In the genomic region with DNA sequence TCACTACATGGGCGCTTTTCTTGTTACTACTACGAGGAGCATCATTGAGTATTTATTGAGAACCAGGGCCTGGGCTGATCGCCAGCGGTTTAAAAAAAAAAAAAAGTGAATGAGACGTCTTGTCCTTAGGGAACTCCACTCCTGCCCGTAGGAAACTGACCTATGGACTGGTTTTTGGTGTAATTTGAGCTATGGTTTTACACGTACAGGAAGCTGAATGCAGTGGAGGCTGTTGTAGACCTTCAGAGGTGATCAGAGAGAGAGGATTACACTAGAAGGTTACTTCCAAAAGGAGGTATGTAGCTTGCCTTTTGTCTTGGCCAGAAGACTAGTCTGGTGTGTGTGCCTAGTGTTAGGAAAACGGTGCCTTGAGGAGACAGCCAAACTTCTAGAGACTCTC, we compare ENCODE assay signal across 7 mouse cellular contexts. TPM values are rescaled to one million over a fixed set of nuclear protein-coding genes. Genes with fewer than 3 reads are reported as not detected.
DNase-seq lines count a peak whose midpoint lies in the region; ATAC-seq and TF ChIP-seq lines count a peak whose summit lies in the region.

No protein-coding gene starts in this region.

- H3K36me3 ChIP-seq in embryonic facial prominence, embryonic 15.5 days: no peaks in the 10 kb centered on the region
- H3K36me3 ChIP-seq in hindbrain, embryonic 16.5 days (ENCODE audit: control insufficient read depth, insufficient read depth, low read length): no peaks in the 10 kb centered on the region
- 0 out of 2 replicates have a peak, but pooled peaks cover 4% of the 10 kb centered on the region for H3K36me3 ChIP-seq in liver, embryonic 15.5 days (replicated peaks)

- H3K4me3 ChIP-seq in embryonic facial prominence, embryonic 15.5 days (replicated peaks): peak overlapping the region; percentile 92
- H3K4me3 ChIP-seq in hindbrain, embryonic 16.5 days (ENCODE audit: low read length): peak overlapping the region; percentile 81
- peak overlapping the region; percentile 96 for H3K4me3 ChIP-seq in liver, embryonic 15.5 days (replicated peaks)
- H3K4me3 ChIP-seq in olfactory bulb, adult 2 months (ENCODE audit: insufficient read depth, low read depth, low read length): peak overlapping the region; percentile 82

- no peaks in the 10 kb centered on the region for H3K27me3 ChIP-seq in embryonic facial prominence, embryonic 15.5 days
- H3K27me3 ChIP-seq in hindbrain, embryonic 16.5 days (replicated peaks; ENCODE audit: control insufficient read depth, insufficient read depth, low read length): no peaks in the 10 kb centered on the region
- H3K27me3 ChIP-seq in liver, embryonic 15.5 days: no peaks in the 10 kb centered on the region

- H3K27ac ChIP-seq in embryonic facial prominence, embryonic 15.5 days (replicated peaks): peak overlapping the region; percentile 51; the same call in 1 of the 2 replicates
- H3K27ac ChIP-seq in hindbrain, embryonic 16.5 days (ENCODE audit: low read depth, low read length): peak overlapping the region; percentile 81
- H3K27ac ChIP-seq in liver, embryonic 15.5 days (replicated peaks): peak overlapping the region; percentile 85
- peak overlapping the region; percentile 82 for H3K27ac ChIP-seq in olfactory bulb, adult 2 months (ENCODE audit: insufficient read depth, low read depth, low read length)

- no peak for TF ChIP-seq POLR2A in olfactory bulb, adult 2 months (IDR thresholded peaks at IDR 0.05; ENCODE audit: insufficient read depth, low read depth, low read length)

- WGBS in embryonic facial prominence, embryonic 15.5 days: under 1% methylated on average over 8 of the region's 8 CpGs
- 2% methylated on average over 8 of the region's 8 CpGs for WGBS in hindbrain, embryonic 16.5 days
- 2% methylated on average over 8 of the region's 8 CpGs for WGBS in liver, embryonic 15.5 days (ENCODE audit: insufficient replicate concordance)
- WGBS in olfactory bulb, adult 2 months: 1% methylated on average over 8 of the region's 8 CpGs

- peak; percentile 6 for ATAC-seq in CD4-positive, CD25-positive, alpha-beta regulatory T cell, adult 4 months
- ATAC-seq in embryonic facial prominence, embryonic 15.5 days (ENCODE audit: insufficient number of reproducible peaks, low FRiP score, low TSS enrichment, low read depth): no peak
- no peak for ATAC-seq in hindbrain, embryonic 16.5 days
- ATAC-seq in liver, embryonic 15.5 days (ENCODE audit: insufficient read depth): peak; percentile 35

- no peaks in the 10 kb centered on the region for H3K9me3 ChIP-seq in embryonic facial prominence, embryonic 15.5 days (replicated peaks)
- H3K9me3 ChIP-seq in hindbrain, embryonic 16.5 days (ENCODE audit: control insufficient read depth, low read length): no peaks in the 10 kb centered on the region
- H3K9me3 ChIP-seq in liver, embryonic 15.5 days (replicated peaks): no peaks in the 10 kb centered on the region

- peak overlapping the region; percentile 66; the same call in 1 of the 2 replicates for H3K9ac ChIP-seq in embryonic facial prominence, embryonic 15.5 days
- H3K9ac ChIP-seq in hindbrain, embryonic 16.5 days (ENCODE audit: low read depth, low read length): peak overlapping the region; percentile 81
- H3K9ac ChIP-seq in liver, embryonic 15.5 days: peak overlapping the region; percentile 89

- TF ChIP-seq CTCF in olfactory bulb, adult 2 months (IDR thresholded peaks at IDR 0.05; ENCODE audit: insufficient read depth, low read depth, low read length): no peak

- H3K4me1 ChIP-seq in embryonic facial prominence, embryonic 15.5 days: peaks cover 16% of the 10 kb centered on the region; the same call in 1 of the 2 replicates
- peaks cover 11% of the 10 kb centered on the region for H3K4me1 ChIP-seq in hindbrain, embryonic 16.5 days (ENCODE audit: control insufficient read depth, insufficient read depth, low read depth, low read length)
- peaks cover 47% of the 10 kb centered on the region for H3K4me1 ChIP-seq in liver, embryonic 15.5 days (replicated peaks)
- H3K4me1 ChIP-seq in olfactory bulb, adult 2 months (ENCODE audit: control insufficient read depth, insufficient read depth, low read length): peaks cover 27% of the 10 kb centered on the region

- H3K4me2 ChIP-seq in embryonic facial prominence, embryonic 15.5 days (replicated peaks): peak overlapping the region; percentile 69
- peak overlapping the region; percentile 72 for H3K4me2 ChIP-seq in hindbrain, embryonic 16.5 days (ENCODE audit: low read length)
- H3K4me2 ChIP-seq in liver, embryonic 15.5 days: peak overlapping the region; percentile 88

- peak; percentile 41 for DNase-seq in 3134 (ENCODE audit: extremely low read depth, insufficient read length, low spot score)
- no peak for DNase-seq in left cerebral cortex, adult 18-20 months (ENCODE audit: low spot score in 2 of 2)

RNA-seq across cellular contexts. Expression of a gene that starts 0.8 kb away (rescaled TPM):
- 1 to 10 TPM; 1.5 to 9.0 TPM for polyA plus RNA-seq in CD4-positive, CD25-positive, alpha-beta regulatory T cell, adult 4 months (2017; shearing (Covaris generic))
- polyA plus RNA-seq in embryonic facial prominence, embryonic 15.5 days (2015; fragmentation: Nextera tagmentation; extraction: Ambion mirVana): 152 and 155 TPM in 2 replicates
- 126 and 127 TPM in 2 replicates for polyA plus RNA-seq in hindbrain, embryonic 16.5 days (2015; fragmentation: Nextera tagmentation; extraction: Ambion mirVana)
- polyA plus RNA-seq in liver, embryonic 15.5 days (2015; fragmentation: Nextera tagmentation; extraction: Ambion mirVana): 93.3 and 95.5 TPM in 2 replicates
- polyA plus RNA-seq in olfactory bulb, adult 2 months (2012; ENCODE audit: insufficient read depth, insufficient read length, low replicate concordance, missing spikeins): not detected in 2 replicates
- 100 to 1,000 TPM; 130 to 132 TPM for total RNA-seq in left cerebral cortex, adult 18-20 months (2021)

RNA-seq across cellular contexts. Expression of a gene that starts 14.0 kb away (rescaled TPM):
- 100 to 1,000 TPM; 131 to 203 TPM for polyA plus RNA-seq in CD4-positive, CD25-positive, alpha-beta regulatory T cell, adult 4 months (2017; shearing (Covaris generic))
- 39.4 and 40.8 TPM in 2 replicates for polyA plus RNA-seq in embryonic facial prominence, embryonic 15.5 days (2015; fragmentation: Nextera tagmentation; extraction: Ambion mirVana)
- 38.6 and 41.2 TPM in 2 replicates for polyA plus RNA-seq in hindbrain, embryonic 16.5 days (2015; fragmentation: Nextera tagmentation; extraction: Ambion mirVana)
- 126 and 129 TPM in 2 replicates for polyA plus RNA-seq in liver, embryonic 15.5 days (2015; fragmentation: Nextera tagmentation; extraction: Ambion mirVana)
- 82.6 TPM in 1 of 2 replicates, not detected in the other for polyA plus RNA-seq in olfactory bulb, adult 2 months (2012; ENCODE audit: insufficient read depth, insufficient read length, low replicate concordance, missing spikeins)
- total RNA-seq in left cerebral cortex, adult 18-20 months (2021): 100 to 1,000 TPM; 223 to 236 TPM

RNA-seq across cellular contexts. Expression of a gene that starts 56.8 kb away (rescaled TPM):
- polyA plus RNA-seq in CD4-positive, CD25-positive, alpha-beta regulatory T cell, adult 4 months (2017; shearing (Covaris generic)): 10 to 100 TPM; 43.3 to 74.1 TPM
- 36.1 and 39.1 TPM in 2 replicates for polyA plus RNA-seq in embryonic facial prominence, embryonic 15.5 days (2015; fragmentation: Nextera tagmentation; extraction: Ambion mirVana)
- polyA plus RNA-seq in hindbrain, embryonic 16.5 days (2015; fragmentation: Nextera tagmentation; extraction: Ambion mirVana): 37.6 and 43.2 TPM in 2 replicates
- 8.5 and 10.4 TPM in 2 replicates for polyA plus RNA-seq in liver, embryonic 15.5 days (2015; fragmentation: Nextera tagmentation; extraction: Ambion mirVana)
- not detected in 2 replicates for polyA plus RNA-seq in olfactory bulb, adult 2 months (2012; ENCODE audit: insufficient read depth, insufficient read length, low replicate concordance, missing spikeins)
- 10 to 100 TPM; 66.3 to 68.8 TPM for total RNA-seq in left cerebral cortex, adult 18-20 months (2021)

Comparison
In these comparisons a context has a peak if more than half of its experiments do, and no peak if none do; other contexts are left out.
1. ATAC-seq: peak in CD4-positive, CD25-positive, alpha-beta regulatory T cell, adult 4 months (single experiment) and liver, embryonic 15.5 days (single experiment); none in embryonic facial prominence, embryonic 15.5 days (single experiment) and hindbrain, embryonic 16.5 days (single experiment).
2. Peak in every context shown above with its lines, with median percentiles within 50 percentile points of each other: H3K27ac ChIP-seq, H3K4me2 ChIP-seq, H3K4me3 ChIP-seq and H3K9ac ChIP-seq.